Mouse (Mus musculus): ENCODE measurements around the gene Il18r1. TPM values are rescaled to one million over a fixed set of nuclear protein-coding genes. Genes with fewer than 3 reads are reported as not detected.

Il18r1 gene
- polyA plus RNA-seq (2015; fragmentation: Nextera tagmentation; extraction: Ambion mirVana): 0.14 TPM in 1 of 2 replicates, not detected in the other

GRCm38 (mm10) chr1:40465477-40466430, at the start of gene Il18r1:
TSS of gene Il18r1 (plus strand) at chr1:40465552.
- no peaks in the 10 kb centered on the region for H3K36me3 ChIP-seq
- H3K4me2 ChIP-seq: peak within 1 kb of the TSS; percentile 36
- H3K4me1 ChIP-seq: no peaks in the 10 kb centered on the region
- H3K4me3 ChIP-seq: no peak within 1 kb of the TSS
- no peaks in the 10 kb centered on the region for H3K9me3 ChIP-seq
- H3K27ac ChIP-seq: no peak within 1 kb of the TSS
- 37% methylated on average over 20 of the region's 20 CpGs for WGBS
- no peak for ATAC-seq (ENCODE audit: insufficient number of reproducible peaks, insufficient read depth, low FRiP score, low TSS enrichment, low read depth)
- 0 out of 2 replicates have a peak within 1 kb of the TSS, but pooled peaks have one; percentile 27 for H3K9ac ChIP-seq
- H3K27me3 ChIP-seq: no peaks in the 10 kb centered on the region; the same call in 1 of the 2 replicates

- 83% methylated on average over 2 of the region's 2 CpGs for WGBS
- no peak for ATAC-seq (ENCODE audit: insufficient number of reproducible peaks, insufficient read depth, low FRiP score, low TSS enrichment, low read depth)
- no peaks in the 10 kb centered on the region for H3K36me3 ChIP-seq
Measured at GRCm38 (mm10) chr1:40417034-40417433, 48.3 kb upstream of the Il18r1 start.

GRCm38 (mm10) chr1:40418512-40418911, 46.8 kb upstream of the Il18r1 start:
- no peak overlapping the region for H3K4me2 ChIP-seq
- H3K9me3 ChIP-seq: no peaks in the 10 kb centered on the region
- H3K36me3 ChIP-seq: no peaks in the 10 kb centered on the region
- WGBS: 65% methylated on average over 5 of the region's 5 CpGs
- H3K9ac ChIP-seq: no peak overlapping the region
- no peaks in the 10 kb centered on the region for H3K27me3 ChIP-seq
- no peak for ATAC-seq (ENCODE audit: insufficient number of reproducible peaks, insufficient read depth, low FRiP score, low TSS enrichment, low read depth)
- no peak overlapping the region for H3K4me3 ChIP-seq
- H3K4me1 ChIP-seq: no peaks in the 10 kb centered on the region
- no peak overlapping the region for H3K27ac ChIP-seq

More at GRCm38 (mm10) chr1:40417034-40417433, 48.3 kb upstream of the Il18r1 start:
- H3K4me1 ChIP-seq: no peaks in the 10 kb centered on the region
- no peak overlapping the region for H3K27ac ChIP-seq
- no peak overlapping the region for H3K9ac ChIP-seq
- H3K9me3 ChIP-seq: no peaks in the 10 kb centered on the region
- H3K27me3 ChIP-seq: no peaks in the 10 kb centered on the region
- no peak overlapping the region for H3K4me3 ChIP-seq
- H3K4me2 ChIP-seq: no peak overlapping the region

- 84% methylated on average over 6 of the region's 6 CpGs for WGBS
Measured at GRCm38 (mm10) chr1:40423892-40424291, 41.5 kb upstream of the Il18r1 start.

GRCm38 (mm10) chr1:40427270-40427669, 38.1 kb upstream of the Il18r1 start:
- H3K36me3 ChIP-seq: no peaks in the 10 kb centered on the region
- WGBS: 90% methylated on average over 9 of the region's 9 CpGs
- H3K27ac ChIP-seq: no peak overlapping the region
- H3K9me3 ChIP-seq: no peaks in the 10 kb centered on the region
- no peaks in the 10 kb centered on the region for H3K27me3 ChIP-seq
- H3K9ac ChIP-seq: no peak overlapping the region
- no peak overlapping the region for H3K4me2 ChIP-seq
- H3K4me1 ChIP-seq: no peaks in the 10 kb centered on the region
- H3K4me3 ChIP-seq: no peak overlapping the region
- no peak for ATAC-seq (ENCODE audit: insufficient number of reproducible peaks, insufficient read depth, low FRiP score, low TSS enrichment, low read depth)

More at GRCm38 (mm10) chr1:40423892-40424291, 41.5 kb upstream of the Il18r1 start:
- ATAC-seq (ENCODE audit: insufficient number of reproducible peaks, insufficient read depth, low FRiP score, low TSS enrichment, low read depth): no peak
- Histone ChIP-seq H3K9me3 (no peaks in the 10 kb centered on the region), H3K27me3 (no peaks in the 10 kb centered on the region), H3K36me3 (no peaks in the 10 kb centered on the region), H3K9ac (no peak overlapping the region), H3K4me1 (no peaks in the 10 kb centered on the region), H3K4me2 (no peak overlapping the region), H3K27ac (no peak overlapping the region), H3K4me3 (no peak overlapping the region)

- Histone ChIP-seq H3K36me3 (no peaks in the 10 kb centered on the region), H3K27ac (no peak overlapping the region), H3K9me3 (no peaks in the 10 kb centered on the region), H3K4me1 (no peaks in the 10 kb centered on the region), H3K9ac (no peak overlapping the region), H3K27me3 (no peaks in the 10 kb centered on the region), H3K4me2 (no peak overlapping the region), H3K4me3 (no peak overlapping the region)
- 64% methylated on average over 1 of the region's 1 CpGs for WGBS
- no peak for ATAC-seq (ENCODE audit: insufficient number of reproducible peaks, insufficient read depth, low FRiP score, low TSS enrichment, low read depth)
Measured at GRCm38 (mm10) chr1:40427901-40428300, 37.5 kb upstream of the Il18r1 start.

- H3K9me3 ChIP-seq: no peaks in the 10 kb centered on the region
- no peak within 1 kb of the TSS for H3K4me2 ChIP-seq
- H3K4me3 ChIP-seq: no peak within 1 kb of the TSS
- H3K9ac ChIP-seq: no peak within 1 kb of the TSS
- ATAC-seq (ENCODE audit: insufficient number of reproducible peaks, insufficient read depth, low FRiP score, low TSS enrichment, low read depth): no peak
- 71% methylated on average over 5 of the region's 5 CpGs for WGBS
- no peaks in the 10 kb centered on the region for H3K27me3 ChIP-seq
- H3K27ac ChIP-seq: no peak within 1 kb of the TSS
- no peaks in the 10 kb centered on the region for H3K36me3 ChIP-seq
- H3K4me1 ChIP-seq: no peaks in the 10 kb centered on the region
Measured at GRCm38 (mm10) chr1:40428910-40429675, 36.3 kb upstream of the Il18r1 start, which contains the start of gene Il1rl1. TSS of gene Il1rl1 (plus strand) at chr1:40429570.

- Histone ChIP-seq H3K4me2 (no peak overlapping the region), H3K36me3 (no peaks in the 10 kb centered on the region), H3K9me3 (no peaks in the 10 kb centered on the region), H3K9ac (no peak overlapping the region), H3K27me3 (no peaks in the 10 kb centered on the region), H3K4me1 (no peaks in the 10 kb centered on the region), H3K4me3 (no peak overlapping the region), H3K27ac (no peak overlapping the region)
- 71% methylated on average over 4 of the region's 4 CpGs for WGBS
- ATAC-seq (ENCODE audit: insufficient number of reproducible peaks, insufficient read depth, low FRiP score, low TSS enrichment, low read depth): no peak
Measured at GRCm38 (mm10) chr1:40430143-40430834, 35.1 kb upstream of the Il18r1 start.

- 86% methylated on average over 2 of the region's 2 CpGs for WGBS
- Histone ChIP-seq H3K9ac (no peak overlapping the region), H3K4me1 (peaks cover 7% of the 10 kb centered on the region; the same call in 1 of the 2 replicates), H3K36me3 (no peaks in the 10 kb centered on the region), H3K4me3 (no peak overlapping the region), H3K27ac (no peak overlapping the region), H3K4me2 (no peak overlapping the region), H3K27me3 (no peaks in the 10 kb centered on the region), H3K9me3 (no peaks in the 10 kb centered on the region)
- ATAC-seq (ENCODE audit: insufficient number of reproducible peaks, insufficient read depth, low FRiP score, low TSS enrichment, low read depth): no peak
Measured at GRCm38 (mm10) chr1:40432169-40432568, 33.2 kb upstream of the Il18r1 start.

GRCm38 (mm10) chr1:40435936-40436335, 29.4 kb upstream of the Il18r1 start:
- Histone ChIP-seq H3K36me3 (no peaks in the 10 kb centered on the region), H3K27me3 (no peaks in the 10 kb centered on the region), H3K4me3 (no peak overlapping the region), H3K4me2 (no peak overlapping the region), H3K27ac (no peak overlapping the region; the same call in 1 of the 2 replicates), H3K4me1 (peaks cover 17% of the 10 kb centered on the region), H3K9me3 (no peaks in the 10 kb centered on the region), H3K9ac (no peak overlapping the region)
- no peak for ATAC-seq (ENCODE audit: insufficient number of reproducible peaks, insufficient read depth, low FRiP score, low TSS enrichment, low read depth)
- WGBS: 25% methylated on average over 3 of the region's 3 CpGs

GRCm38 (mm10) chr1:40437340-40437739, 28.0 kb upstream of the Il18r1 start:
- no peak overlapping the region for H3K4me3 ChIP-seq
- ATAC-seq (ENCODE audit: insufficient number of reproducible peaks, insufficient read depth, low FRiP score, low TSS enrichment, low read depth): no peak
- H3K36me3 ChIP-seq: no peaks in the 10 kb centered on the region
- no peaks in the 10 kb centered on the region for H3K27me3 ChIP-seq
- H3K27ac ChIP-seq: no peak overlapping the region
- H3K4me2 ChIP-seq: no peak overlapping the region
- no peaks in the 10 kb centered on the region for H3K9me3 ChIP-seq
- peaks cover 17% of the 10 kb centered on the region for H3K4me1 ChIP-seq
- 85% methylated on average over 2 of the region's 2 CpGs for WGBS
- no peak overlapping the region for H3K9ac ChIP-seq

Data from embryonic facial prominence, embryonic 13.5 days (tissue).